Mouse (Mus musculus): ENCODE data around the gene Ifngr2. TPM values are rescaled to one million over a fixed set of nuclear protein-coding genes. Genes with fewer than 3 reads are reported as not detected.
"Not testable (repeated sequence)": the region's sequence is repeated elsewhere in the genome, so short reads cannot be mapped to it uniquely, and the experiment has no call there.

Ifngr2 gene
- polyA plus RNA-seq, 1 experiment from 2014 or later = 36.7 TPM

DNA sequence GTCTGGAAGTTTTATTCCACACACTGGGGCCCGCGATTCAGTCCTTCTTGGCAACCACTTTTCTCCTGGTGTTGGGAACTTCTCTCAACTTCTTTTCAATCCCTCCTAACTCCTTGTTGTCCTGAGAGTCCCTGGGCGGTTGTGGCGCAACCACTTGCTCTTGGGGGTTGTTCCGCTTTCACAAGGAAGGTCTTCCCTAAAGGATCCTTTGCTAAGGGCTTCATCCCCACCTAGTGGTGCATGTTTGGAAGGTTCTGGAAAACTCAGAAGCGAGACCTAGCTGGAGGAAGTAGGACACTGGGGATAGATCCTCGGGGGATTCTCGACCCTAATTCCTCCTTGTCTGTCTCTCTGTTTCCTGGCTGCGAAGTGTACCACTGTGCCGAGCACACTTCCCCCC, 19.8 kb upstream of the Ifngr2 start:
- Histone ChIP-seq H3K9me3 (no peaks in the 10 kb centered on the region), H3K4me1 (replicated peaks) (peaks cover 5% of the 10 kb centered on the region; the same call in 1 of the 2 replicates), H3K27ac (no peak overlapping the region), H3K4me3 (no peak overlapping the region), H3K36me3 (no peaks in the 10 kb centered on the region), H3K27me3 (ENCODE audit: insufficient read depth, poor library complexity, severe bottlenecking) (no peaks in the 10 kb centered on the region)
- 74% methylated on average over 10 of the region's 10 CpGs for WGBS
- DNase-seq (ENCODE audit: low spot score) = no peak

DNA sequence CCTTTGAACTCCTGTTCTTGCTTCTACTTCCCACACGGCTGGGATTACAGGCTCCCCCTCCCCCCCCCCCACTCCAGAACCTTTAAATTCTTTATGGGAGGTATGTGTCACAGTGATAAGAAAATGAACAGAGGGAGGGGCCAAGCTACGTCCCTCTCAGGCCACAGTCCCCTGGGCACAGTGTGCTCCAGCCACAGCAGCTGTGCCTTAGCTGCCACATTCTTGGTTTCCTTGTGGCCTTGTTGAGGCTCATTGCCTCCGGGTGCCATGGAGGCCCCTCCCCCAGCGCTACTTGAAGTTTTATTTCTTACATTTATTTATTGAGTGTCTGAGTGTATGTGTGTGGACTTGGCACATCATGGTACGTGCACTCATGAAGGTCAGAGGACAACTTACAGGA, 19.4 kb upstream of the Ifngr2 start:
- no peak overlapping the region for H3K4me3 ChIP-seq
- no peak for DNase-seq (ENCODE audit: low spot score)
- WGBS = 74% methylated on average over 5 of the region's 5 CpGs
- H3K27ac ChIP-seq = no peak overlapping the region
- H3K9me3 ChIP-seq = no peaks in the 10 kb centered on the region
- no peaks in the 10 kb centered on the region for H3K36me3 ChIP-seq
- no peaks in the 10 kb centered on the region for H3K27me3 ChIP-seq (ENCODE audit: insufficient read depth, poor library complexity, severe bottlenecking)
- H3K4me1 ChIP-seq (replicated peaks) = peaks cover 5% of the 10 kb centered on the region; the same call in 1 of the 2 replicates

DNA sequence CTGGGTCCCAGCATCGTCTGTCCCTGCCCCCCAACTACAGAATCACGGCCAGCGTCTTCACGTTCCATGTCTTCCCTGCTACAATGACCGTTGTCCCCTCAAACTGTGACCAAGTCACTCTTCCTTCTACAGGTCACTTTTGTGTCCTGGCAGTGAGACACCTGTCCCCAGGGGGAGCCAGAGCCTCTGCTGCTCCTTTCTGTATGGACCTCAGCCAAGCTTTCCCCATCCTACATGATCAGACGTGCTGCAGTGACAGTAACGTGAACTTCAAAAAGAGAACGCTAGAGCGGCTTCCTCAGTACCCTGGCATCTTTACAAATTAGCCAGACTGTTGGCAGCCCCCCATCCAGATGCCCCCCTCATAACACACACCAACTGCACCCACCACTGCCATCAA, 18.3 kb upstream of the Ifngr2 start:
- Histone ChIP-seq H3K4me1 (replicated peaks) (0 out of 2 replicates have a peak, but pooled peaks cover 5% of the 10 kb centered on the region), H3K27me3 (ENCODE audit: insufficient read depth, poor library complexity, severe bottlenecking) (no peaks in the 10 kb centered on the region), H3K27ac (no peak overlapping the region), H3K36me3 (no peaks in the 10 kb centered on the region), H3K9me3 (no peaks in the 10 kb centered on the region), H3K4me3 (no peak overlapping the region)
- 90% methylated on average over 9 of the region's 9 CpGs for WGBS
- no peak for DNase-seq (ENCODE audit: low spot score)

DNA sequence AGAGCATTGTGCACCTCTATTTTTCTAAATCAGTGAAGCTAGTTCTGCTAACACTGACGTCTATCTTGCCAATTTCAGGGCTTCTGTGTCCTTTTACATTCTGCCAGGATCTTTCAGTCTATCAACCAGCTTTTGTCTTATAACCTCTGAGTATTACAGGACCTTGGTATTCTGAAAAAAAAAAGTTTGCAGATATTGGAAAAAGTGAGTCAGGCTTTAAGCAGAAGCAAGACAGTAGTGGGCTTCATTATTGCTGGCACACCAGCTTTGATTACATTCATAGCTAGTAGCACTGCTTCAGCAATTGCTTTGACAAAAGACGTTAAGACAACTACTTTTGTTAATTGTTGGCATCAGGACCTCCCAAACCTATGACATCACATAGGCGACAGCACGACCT, 16.0 kb upstream of the Ifngr2 start:
- DNase-seq (ENCODE audit: low spot score); H3K36me3 ChIP-seq; H3K4me3 ChIP-seq; H3K9me3 ChIP-seq; H3K4me1 ChIP-seq (replicated peaks); H3K27ac ChIP-seq; H3K27me3 ChIP-seq (ENCODE audit: insufficient read depth, poor library complexity, severe bottlenecking): not testable (repeated sequence)
- 75% methylated on average over 4 of the region's 4 CpGs for WGBS

DNA sequence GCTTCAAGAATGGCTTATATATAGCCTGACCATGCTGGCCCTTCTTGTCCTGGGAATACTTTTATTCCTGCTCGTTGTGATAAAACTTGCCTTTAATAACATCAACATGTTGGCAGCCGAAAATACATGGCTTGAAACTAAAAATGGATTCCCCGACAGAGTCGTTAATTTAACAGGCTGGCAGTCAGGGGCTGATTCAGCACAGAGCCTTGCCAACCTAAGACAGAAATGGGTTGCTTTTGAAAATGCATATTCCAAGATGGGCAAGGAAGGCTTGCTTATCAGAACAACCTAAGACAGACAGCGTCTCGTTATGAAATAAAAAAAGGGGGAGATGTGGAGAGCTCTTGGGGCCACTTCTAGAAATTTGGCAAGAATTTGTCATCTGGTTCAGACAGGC, 15.0 kb upstream of the Ifngr2 start:
- no peaks in the 10 kb centered on the region for H3K36me3 ChIP-seq
- no peaks in the 10 kb centered on the region for H3K9me3 ChIP-seq
- no peak overlapping the region for H3K4me3 ChIP-seq
- DNase-seq (ENCODE audit: low spot score) = no peak
- H3K27ac ChIP-seq = no peak overlapping the region
- no peaks in the 10 kb centered on the region for H3K27me3 ChIP-seq (ENCODE audit: insufficient read depth, poor library complexity, severe bottlenecking)
- 91% methylated on average over 6 of the region's 6 CpGs for WGBS
- 0 out of 2 replicates have a peak, but pooled peaks cover 5% of the 10 kb centered on the region for H3K4me1 ChIP-seq (replicated peaks)

DNA sequence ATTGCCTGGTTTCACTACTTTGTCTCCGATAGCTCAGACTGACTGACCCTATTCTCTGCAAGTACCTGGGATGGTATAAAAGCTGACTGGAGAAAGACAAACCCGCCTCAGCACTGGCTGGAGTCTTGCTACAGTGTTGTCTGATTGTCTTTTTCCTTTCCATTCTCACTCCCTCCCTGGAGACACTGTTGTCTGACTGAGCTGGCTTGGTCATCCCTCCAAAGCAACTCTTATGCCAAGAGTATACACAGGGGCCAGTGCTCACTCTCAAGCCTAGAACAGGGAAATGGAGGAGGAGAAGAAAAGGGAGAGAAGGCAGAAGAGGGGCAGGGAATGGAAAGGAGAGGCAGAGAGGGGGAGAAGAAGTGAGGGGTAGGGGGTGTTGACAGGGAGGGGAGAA, 14.4 kb upstream of the Ifngr2 start:
- Histone ChIP-seq H3K9me3 (no peaks in the 10 kb centered on the region), H3K4me3 (no peak overlapping the region), H3K36me3 (no peaks in the 10 kb centered on the region), H3K27me3 (ENCODE audit: insufficient read depth, poor library complexity, severe bottlenecking) (no peaks in the 10 kb centered on the region), H3K27ac (no peak overlapping the region), H3K4me1 (replicated peaks) (0 out of 2 replicates have a peak, but pooled peaks cover 2% of the 10 kb centered on the region)
- 60% methylated on average over 2 of the region's 2 CpGs for WGBS
- DNase-seq (ENCODE audit: low spot score) = no peak

DNA sequence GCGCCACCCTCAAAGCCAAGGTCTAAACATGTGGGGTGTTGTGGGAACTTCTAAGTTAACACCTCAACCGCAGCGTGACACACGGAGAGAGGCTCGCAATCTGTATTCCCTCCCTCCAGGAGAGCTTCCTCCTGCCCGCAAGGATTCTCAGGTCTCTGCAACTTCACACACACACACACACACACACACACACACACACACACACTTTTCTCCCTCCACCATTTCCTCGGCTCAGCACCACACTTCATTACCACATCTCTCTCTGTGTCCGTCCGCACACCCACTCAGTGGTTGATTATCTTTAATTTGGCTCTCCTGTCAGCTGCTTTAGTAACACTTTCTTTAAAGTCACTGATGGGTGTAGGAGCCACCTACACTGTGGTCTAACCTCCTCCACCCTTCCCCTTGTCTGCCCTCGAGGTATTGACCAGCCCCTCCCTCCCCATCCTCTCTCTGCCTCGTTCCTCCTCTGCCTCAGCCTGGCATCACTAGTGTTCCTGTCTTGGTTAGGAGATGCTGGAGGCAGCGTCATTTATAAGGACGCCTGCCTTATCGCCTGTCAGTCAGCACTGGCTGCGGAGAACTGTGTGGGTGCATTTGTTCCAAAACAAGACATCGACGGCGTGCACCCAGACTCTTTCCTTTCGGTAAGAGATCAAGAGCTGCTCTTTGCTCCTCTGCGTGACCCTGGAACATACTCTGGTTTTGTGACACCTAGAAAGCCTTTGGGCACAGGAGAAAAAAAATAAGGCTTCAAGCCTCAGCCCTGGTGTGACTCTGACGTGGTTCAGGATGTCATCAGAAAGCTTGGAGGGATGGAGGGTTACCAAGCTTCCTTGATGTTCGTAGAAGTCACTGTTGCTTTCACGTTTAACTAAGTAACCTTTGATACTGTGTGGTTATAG, 13.5 kb upstream of the Ifngr2 start:
- Histone ChIP-seq H3K4me3 (no peak overlapping the region), H3K36me3 (no peaks in the 10 kb centered on the region), H3K9me3 (no peaks in the 10 kb centered on the region), H3K27ac (no peak overlapping the region), H3K27me3 (ENCODE audit: insufficient read depth, poor library complexity, severe bottlenecking) (no peaks in the 10 kb centered on the region), H3K4me1 (replicated peaks) (no peaks in the 10 kb centered on the region; the same call in 1 of the 2 replicates)
- DNase-seq (ENCODE audit: low spot score) = no peak
- 75% methylated on average over 23 of the region's 23 CpGs for WGBS

DNA sequence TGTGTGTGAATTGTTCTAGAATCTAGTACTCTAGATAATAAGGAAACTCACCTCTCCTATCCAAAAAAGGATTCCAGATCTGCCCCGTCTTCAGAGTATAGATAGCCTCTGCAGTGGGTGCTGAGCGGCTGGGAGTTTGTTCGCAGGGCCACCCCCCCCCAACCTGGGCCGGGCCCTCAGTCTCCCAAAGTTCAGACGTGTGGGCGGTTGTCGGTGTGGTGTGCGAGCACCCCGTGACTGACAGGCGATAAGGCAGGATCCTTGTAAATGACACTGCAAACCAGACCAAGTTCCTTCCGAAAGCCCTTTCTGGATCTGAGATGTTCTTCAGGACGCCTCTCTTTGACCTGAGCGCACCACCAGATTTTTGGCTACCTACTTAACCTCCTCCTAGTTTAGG, 12.4 kb upstream of the Ifngr2 start:
- Histone ChIP-seq H3K4me1 (replicated peaks) (no peaks in the 10 kb centered on the region; the same call in 1 of the 2 replicates), H3K27ac (no peak overlapping the region), H3K27me3 (ENCODE audit: insufficient read depth, poor library complexity, severe bottlenecking) (no peaks in the 10 kb centered on the region), H3K36me3 (no peaks in the 10 kb centered on the region), H3K9me3 (no peaks in the 10 kb centered on the region), H3K4me3 (no peak overlapping the region)
- peak; percentile 88 for DNase-seq (ENCODE audit: low spot score)
- WGBS = 54% methylated on average over 13 of the region's 13 CpGs

DNA sequence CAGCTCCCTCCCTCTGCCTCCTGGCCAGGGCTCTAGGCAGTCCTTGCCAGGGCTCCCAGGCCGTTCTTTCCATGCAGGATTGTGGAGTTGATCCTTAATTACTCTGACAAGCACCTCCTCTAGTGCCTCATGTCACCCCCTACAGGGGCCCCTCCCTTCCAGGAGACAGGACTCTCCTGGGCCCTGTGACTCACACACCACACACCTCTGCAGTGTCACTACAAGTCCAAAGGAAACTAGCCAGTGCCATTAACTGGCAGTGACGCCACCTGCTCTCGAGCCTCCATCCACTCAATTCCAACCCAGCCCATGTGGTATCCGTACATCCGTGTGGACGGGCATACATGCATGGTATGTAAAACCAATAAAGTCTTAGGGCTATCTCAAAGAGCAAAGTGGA, 12.0 kb upstream of the Ifngr2 start:
- DNase-seq (ENCODE audit: low spot score) = no peak
- Histone ChIP-seq H3K36me3 (no peaks in the 10 kb centered on the region), H3K4me3 (no peak overlapping the region), H3K4me1 (replicated peaks) (no peaks in the 10 kb centered on the region; the same call in 1 of the 2 replicates), H3K27ac (no peak overlapping the region), H3K9me3 (no peaks in the 10 kb centered on the region), H3K27me3 (ENCODE audit: insufficient read depth, poor library complexity, severe bottlenecking) (no peaks in the 10 kb centered on the region)
- 83% methylated on average over 6 of the region's 6 CpGs for WGBS

DNA sequence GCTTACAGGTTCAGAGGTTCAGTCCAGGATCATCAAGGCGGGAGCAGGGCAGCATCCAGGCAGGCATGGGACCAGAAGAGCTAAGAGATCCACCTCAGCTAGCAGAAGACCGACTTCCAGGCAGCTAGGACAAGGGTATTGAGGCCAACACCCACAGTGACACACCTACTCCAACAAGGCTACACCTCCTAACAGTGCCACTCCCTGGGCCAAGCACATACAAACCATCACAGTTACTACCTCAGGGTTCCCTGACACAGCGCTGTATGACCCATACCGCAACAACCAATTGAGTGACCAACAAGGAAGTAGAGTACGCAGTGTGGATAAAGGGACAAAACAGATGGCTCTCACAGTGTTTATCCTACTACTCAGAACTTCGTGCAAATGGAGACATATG, 10.5 kb upstream of the Ifngr2 start:
- DNase-seq (ENCODE audit: low spot score) = no peak
- H3K4me1 ChIP-seq (replicated peaks) = peaks cover 2% of the 10 kb centered on the region; the same call in 1 of the 2 replicates
- 89% methylated on average over 6 of the region's 6 CpGs for WGBS

DNA sequence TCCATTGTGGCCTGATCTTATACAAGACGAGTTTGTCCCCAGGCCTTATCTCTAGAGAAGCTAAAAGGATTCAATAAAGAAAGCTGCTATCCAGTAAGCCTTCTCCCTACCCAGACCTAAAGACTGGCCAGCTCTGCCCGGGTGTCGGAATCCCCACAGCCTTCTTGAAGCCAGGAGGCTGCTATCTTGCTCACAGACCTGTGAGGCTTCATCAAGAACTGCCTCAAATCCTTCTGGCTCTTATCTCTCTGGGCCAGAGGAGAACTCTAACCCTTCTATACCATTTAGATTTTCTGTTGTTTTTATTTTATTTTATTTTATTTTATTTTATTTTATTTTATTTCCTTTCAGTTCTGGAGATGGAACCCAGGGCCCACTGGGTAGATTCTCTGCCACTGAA, 9.8 kb upstream of the Ifngr2 start:
- H3K27me3 ChIP-seq (ENCODE audit: insufficient read depth, poor library complexity, severe bottlenecking) = no peaks in the 10 kb centered on the region
- peaks cover 9% of the 10 kb centered on the region; the same call in 1 of the 2 replicates for H3K4me1 ChIP-seq (replicated peaks)
- WGBS = 82% methylated on average over 3 of the region's 3 CpGs
- H3K27ac ChIP-seq = no peak overlapping the region
- no peaks in the 10 kb centered on the region for H3K36me3 ChIP-seq
- no peak overlapping the region for H3K4me3 ChIP-seq
- DNase-seq (ENCODE audit: low spot score) = no peak
- H3K9me3 ChIP-seq = no peaks in the 10 kb centered on the region

More for the DNA sequence above, 10.5 kb upstream of the Ifngr2 start:
- no peaks in the 10 kb centered on the region for H3K27me3 ChIP-seq (ENCODE audit: insufficient read depth, poor library complexity, severe bottlenecking)
- H3K36me3 ChIP-seq = no peaks in the 10 kb centered on the region
- no peaks in the 10 kb centered on the region for H3K9me3 ChIP-seq
- no peak overlapping the region for H3K4me3 ChIP-seq
- no peak overlapping the region for H3K27ac ChIP-seq

DNA sequence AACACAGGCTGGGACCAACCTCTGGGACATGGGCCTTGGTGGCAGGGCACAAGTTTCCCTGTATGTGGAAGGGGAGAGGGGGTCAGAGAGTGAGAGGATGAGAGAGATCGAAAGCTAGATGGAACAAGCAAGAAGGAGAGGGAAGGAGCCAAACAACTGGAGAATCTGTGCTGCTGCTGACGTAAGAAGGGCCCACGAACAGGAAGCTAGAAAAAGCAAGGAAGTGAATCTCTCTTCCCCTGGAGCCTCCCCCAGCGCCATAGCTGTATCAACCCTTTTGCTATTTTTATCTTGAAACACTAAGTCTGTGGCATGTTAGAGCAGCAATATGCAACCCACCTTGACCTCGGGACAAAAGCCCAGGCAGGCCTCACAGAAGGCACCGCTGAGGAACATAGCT, 8.8 kb upstream of the Ifngr2 start:
- Histone ChIP-seq H3K9me3 (no peaks in the 10 kb centered on the region), H3K36me3 (no peaks in the 10 kb centered on the region), H3K4me1 (replicated peaks) (peaks cover 9% of the 10 kb centered on the region; the same call in 1 of the 2 replicates), H3K27ac (0 out of 2 replicates have a peak overlapping the region, but pooled peaks have one; percentile 57), H3K4me3 (no peak overlapping the region), H3K27me3 (ENCODE audit: insufficient read depth, poor library complexity, severe bottlenecking) (no peaks in the 10 kb centered on the region)
- 82% methylated on average over 6 of the region's 6 CpGs for WGBS
- no peak for DNase-seq (ENCODE audit: low spot score)

DNA sequence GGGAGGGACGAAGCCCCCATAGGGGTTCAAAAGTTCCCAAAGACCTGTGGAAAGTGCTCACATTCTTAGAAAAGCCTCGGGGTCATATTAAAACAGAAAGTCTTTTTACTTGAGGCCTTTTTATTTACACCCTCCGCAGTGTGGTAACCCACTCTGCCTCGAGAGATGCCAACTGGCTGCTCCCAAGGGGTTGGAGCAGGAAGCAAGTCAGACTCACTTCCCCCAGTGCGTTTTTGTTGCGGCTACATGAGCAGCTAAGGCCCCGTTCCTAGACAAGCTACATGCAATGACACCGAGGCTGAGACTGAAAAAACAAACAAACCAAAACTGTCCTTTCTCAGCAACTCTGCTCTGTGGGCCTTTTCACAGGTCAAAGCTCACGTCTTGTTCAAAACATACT, 8.4 kb upstream of the Ifngr2 start:
- H3K4me3 ChIP-seq = no peak overlapping the region
- DNase-seq (ENCODE audit: low spot score) = no peak
- whole genome bisulfite sequencing = 66% methylated on average over 9 of the region's 9 CpGs
- H3K4me1 ChIP-seq (replicated peaks) = peaks cover 9% of the 10 kb centered on the region; the same call in 1 of the 2 replicates
- H3K9me3 ChIP-seq = no peaks in the 10 kb centered on the region
- no peaks in the 10 kb centered on the region for H3K36me3 ChIP-seq
- H3K27ac ChIP-seq = 0 out of 2 replicates have a peak overlapping the region, but pooled peaks have one; percentile 57
- H3K27me3 ChIP-seq (ENCODE audit: insufficient read depth, poor library complexity, severe bottlenecking) = no peaks in the 10 kb centered on the region

All from hindbrain, embryonic 10.5 days (tissue).